Mouse (Mus musculus): ENCODE results near the gene Ace. TPM values are rescaled to one million over a fixed set of nuclear protein-coding genes. Genes with fewer than 3 reads are reported as not detected.
A peak's percentile ranks its signal among the peaks of the same experiment; 100 is the strongest.

Ace gene
- polyA plus RNA-seq, 1 experiment, result 14.6 TPM

GRCm38 (mm10) chr11:106034986-106035385 lies 67.2 kb downstream of the Ace start:
- Histone ChIP-seq H3K27ac (ENCODE audit: insufficient read depth, low read length) (no peak overlapping the region), H3K4me3 (ENCODE audit: extremely low read depth, insufficient read depth, insufficient read length) (no peak overlapping the region), H3K36me3 (ENCODE audit: control insufficient read depth, insufficient read depth, low read length) (no peaks in the 10 kb centered on the region), H3K4me1 (ENCODE audit: control insufficient read depth, insufficient read depth, insufficient read length) (peaks cover 10% of the 10 kb centered on the region; the same call in 1 of the 2 replicates), H3K27me3 (ENCODE audit: control insufficient read depth, insufficient read depth, low read length) (no peaks in the 10 kb centered on the region)
- no peak for DNase-seq (ENCODE audit: low read depth in 1 of 2, low spot score in 2 of 2)
- 82% methylated on average over 9 of the region's 9 CpGs for WGBS
- TF ChIP-seq POLR2A (IDR thresholded peaks at IDR 0.05; ENCODE audit: low read depth, low read length) (no peak), CTCF (IDR thresholded peaks at IDR 0.05; ENCODE audit: extremely low read depth, insufficient read depth, insufficient read length, insufficient replicate concordance) (no peak)

- peak within 1 kb of the TSS; percentile 91 for H3K4me3 ChIP-seq (ENCODE audit: extremely low read depth, insufficient read depth, insufficient read length)
- H3K36me3 ChIP-seq (ENCODE audit: control insufficient read depth, insufficient read depth, low read length), result no peaks in the 10 kb centered on the region
- peak; percentile 92 to 96 for DNase-seq (ENCODE audit: low read depth in 1 of 2, low spot score in 2 of 2)
- H3K27me3 ChIP-seq (ENCODE audit: control insufficient read depth, insufficient read depth, low read length), result no peaks in the 10 kb centered on the region
- 1% methylated on average over 66 of the region's 66 CpGs for WGBS
- H3K4me1 ChIP-seq (ENCODE audit: control insufficient read depth, insufficient read depth, insufficient read length), result peaks cover 10% of the 10 kb centered on the region; the same call in 1 of the 2 replicates
- H3K27ac ChIP-seq (ENCODE audit: insufficient read depth, low read length), result peak within 1 kb of the TSS; percentile 78
- TF ChIP-seq CTCF (IDR thresholded peaks at IDR 0.05; ENCODE audit: extremely low read depth, insufficient read depth, insufficient read length, insufficient replicate concordance), result no peak
- peak; percentile 66 for TF ChIP-seq POLR2A (IDR thresholded peaks at IDR 0.05; ENCODE audit: low read depth, low read length)
These were observed 69.0 kb downstream of the Ace start, which contains the start of gene Dcaf7 for GRCm38 (mm10) chr11:106036548-106037417. Dcaf7 (plus strand) TSS chr11:106036872.

GRCm38 (mm10) chr11:106037418-106037751 lies 69.6 kb downstream of the Ace start:
- Histone ChIP-seq H3K36me3 (ENCODE audit: control insufficient read depth, insufficient read depth, low read length) (no peaks in the 10 kb centered on the region), H3K27ac (ENCODE audit: insufficient read depth, low read length) (peak overlapping the region; percentile 78; the same call in 1 of the 2 replicates), H3K4me3 (ENCODE audit: extremely low read depth, insufficient read depth, insufficient read length) (peak overlapping the region; percentile 91), H3K27me3 (ENCODE audit: control insufficient read depth, insufficient read depth, low read length) (no peaks in the 10 kb centered on the region), H3K4me1 (ENCODE audit: control insufficient read depth, insufficient read depth, insufficient read length) (peaks cover 10% of the 10 kb centered on the region; the same call in 1 of the 2 replicates)
- WGBS, result under 1% methylated on average over 13 of the region's 13 CpGs
- TF ChIP-seq POLR2A (IDR thresholded peaks at IDR 0.05; ENCODE audit: low read depth, low read length), result no peak
- no peak for TF ChIP-seq CTCF (IDR thresholded peaks at IDR 0.05; ENCODE audit: extremely low read depth, insufficient read depth, insufficient read length, insufficient replicate concordance)
- DNase-seq (ENCODE audit: low read depth in 1 of 2, low spot score in 2 of 2), result no peak

Other genes with a start within 250 kb of the Ace start
- gene Cyb561, start 14.6 kb upstream of the Ace start, polyA plus RNA-seq (2012; rRNA removed), result 1.9 and 2.8 TPM in 2 replicates
- not detected in 2 replicates for gene Ace3, start 26.7 kb downstream of the Ace start, polyA plus RNA-seq (2012; rRNA removed)
- gene Kcnh6, start 40.2 kb downstream of the Ace start, polyA plus RNA-seq (2012; rRNA removed), result 0.35 and 0.56 TPM in 2 replicates
- gene Dcaf7, start 68.9 kb downstream of the Ace start, polyA plus RNA-seq (2012; rRNA removed), result 35.8 and 44.0 TPM in 2 replicates
- 6.1 and 7.6 TPM in 2 replicates for gene Taco1, start 98.1 kb downstream of the Ace start, polyA plus RNA-seq (2012; rRNA removed)
- gene Map3k3, start 116.7 kb downstream of the Ace start, polyA plus RNA-seq (2012; rRNA removed), result 34.1 and 37.1 TPM in 2 replicates
- 0.72 TPM in 1 of 2 replicates, not detected in the other for gene Gm10840, start 192.9 kb downstream of the Ace start, polyA plus RNA-seq (2012; rRNA removed)
- gene Limd2, start 192.9 kb downstream of the Ace start, polyA plus RNA-seq (2012; rRNA removed), result 305 and 309 TPM in 2 replicates
- gene Strada, start 234.2 kb downstream of the Ace start, polyA plus RNA-seq (2012; rRNA removed), result 32.6 and 36.7 TPM in 2 replicates
- 7.0 and 7.3 TPM in 2 replicates for gene Ccdc47, start 248.4 kb downstream of the Ace start, polyA plus RNA-seq (2012; rRNA removed)
- 7.1 and 7.4 TPM in 2 replicates for gene Ddx42, start 249.0 kb downstream of the Ace start, polyA plus RNA-seq (2012; rRNA removed)

Data from spleen, adult 2 months (tissue).